Mouse (Mus musculus) cerebellum, adult 2 months (tissue): ENCODE measurements around the gene Acpp. TPM values are rescaled to one million over a fixed set of nuclear protein-coding genes. Genes with fewer than 3 reads are reported as not detected.
"Not testable (repeated sequence)": the region's sequence is repeated elsewhere in the genome, so short reads cannot be mapped to it uniquely, and the experiment has no call there.

Experiments
- DNase-seq, 2 experiments: peaks; one replicate each; pipeline ENCODE4 v3.0.0; 2021
- H3K27ac ChIP-seq: fragments of 200-500 bp; 2 replicates; pipeline ENCODE4 v1.5.1; 2012; ENCODE audit warnings: low read length, control low read depth, inconsistent platforms; ENCODE audit not compliant: insufficient read depth
- H3K27me3 ChIP-seq: fragments of 200-500 bp; 2 replicates; pipeline ENCODE4 v1.6.1; 2012; ENCODE audit warnings: inconsistent platforms, mild to moderate bottlenecking, low read length, moderate library complexity; ENCODE audit not compliant: control insufficient read depth, insufficient read depth
- H3K4me1 ChIP-seq: fragments of 200-500 bp; 2 replicates; pipeline ENCODE4 v1.6.1; 2011; ENCODE audit warnings: low read length; ENCODE audit not compliant: control insufficient read depth, insufficient read depth
- H3K4me3 ChIP-seq: fragments of 200-500 bp; replicated peaks from 2 replicates; pipeline ENCODE3; 2011; ENCODE audit warnings: mild to moderate bottlenecking, low read depth, low read length, control low read depth; ENCODE audit not compliant: insufficient read depth
- CTCF ChIP-seq: fragments of 200-500 bp; IDR thresholded peaks from 2 replicates; pipeline ENCODE4 v1.5.1; 2011; ENCODE audit warnings: low read depth, mild to moderate bottlenecking, control low read depth, low read length, moderate library complexity, borderline replicate concordance; ENCODE audit not compliant: insufficient read depth
- POLR2A ChIP-seq: fragments of 200-500 bp; IDR thresholded peaks from 2 replicates; pipeline ENCODE4 v1.6.1; 2011; ENCODE audit warnings: low read length, control low read depth, borderline replicate concordance; ENCODE audit not compliant: insufficient read depth
- whole genome bisulfite sequencing: fragments of 180-500 bp; shearing (Covaris S2); methylation state at CpG from one replicate; pipeline ENCODE4 v1.1.7; 2018; 5-methylcytosine and 5-hydroxymethylcytosine counted together
- polyA plus RNA-seq: library from polyadenylated mRNA; depleted of rRNA; stranded (reverse); fragments of >200 nt; gene quantifications from 2 replicates; pipeline ENCODE4 v1.2.3, GENCODE M21; 2012; rRNA removed

Gene Acpp
- polyA plus RNA-seq = 0.13 and 0.22 TPM in 2 replicates

DNA sequence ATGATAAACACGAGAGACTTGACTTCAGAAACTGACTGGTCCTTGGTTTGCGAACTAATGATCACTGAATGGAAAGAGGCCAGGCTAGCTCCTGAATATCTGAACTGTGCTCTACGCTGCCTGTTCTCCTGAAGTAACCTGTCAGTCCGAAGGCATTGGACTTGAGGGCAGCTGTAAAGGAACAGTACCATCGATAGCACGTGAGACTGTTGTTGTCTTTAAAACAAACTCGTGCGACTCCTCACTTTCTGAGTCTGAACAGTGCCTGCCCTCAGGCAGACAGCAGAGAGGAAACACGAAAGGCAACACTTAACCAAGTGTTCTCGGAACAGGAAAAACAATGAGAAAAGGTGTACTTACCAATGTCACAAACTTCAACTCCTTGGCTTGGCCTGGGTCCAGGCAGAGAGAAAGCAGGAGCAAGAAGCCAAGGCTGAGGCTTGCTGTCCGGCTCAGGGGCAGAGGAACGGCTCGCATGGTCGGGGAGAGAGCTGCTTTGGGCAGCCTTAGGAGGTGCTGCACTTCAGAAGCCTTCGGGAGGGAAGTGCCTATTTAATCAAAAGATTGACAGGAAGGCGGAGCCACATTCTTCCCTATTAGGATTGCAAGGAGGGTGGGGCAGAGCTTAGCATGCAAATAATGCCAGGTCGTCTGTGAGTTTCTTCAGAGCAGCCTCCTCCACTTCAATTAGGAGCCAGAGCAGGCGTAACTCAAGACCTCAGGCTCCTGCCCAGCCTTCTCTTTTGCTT, at the start of gene Acpp:
Gene Acpp, minus strand, starts transcription at position 566 of the 749 bp plus-strand sequence.
- TF ChIP-seq CTCF = no peak
- no peak for TF ChIP-seq POLR2A
- Histone ChIP-seq H3K4me1 (no peaks in the 10 kb centered on the region), H3K4me3 (no peak within 1 kb of the TSS), H3K27ac (no peak within 1 kb of the TSS), H3K27me3 (no peaks in the 10 kb centered on the region)
- 24% methylated on average over 18 of the region's 18 CpGs for WGBS
- DNase-seq = no peak

DNA sequence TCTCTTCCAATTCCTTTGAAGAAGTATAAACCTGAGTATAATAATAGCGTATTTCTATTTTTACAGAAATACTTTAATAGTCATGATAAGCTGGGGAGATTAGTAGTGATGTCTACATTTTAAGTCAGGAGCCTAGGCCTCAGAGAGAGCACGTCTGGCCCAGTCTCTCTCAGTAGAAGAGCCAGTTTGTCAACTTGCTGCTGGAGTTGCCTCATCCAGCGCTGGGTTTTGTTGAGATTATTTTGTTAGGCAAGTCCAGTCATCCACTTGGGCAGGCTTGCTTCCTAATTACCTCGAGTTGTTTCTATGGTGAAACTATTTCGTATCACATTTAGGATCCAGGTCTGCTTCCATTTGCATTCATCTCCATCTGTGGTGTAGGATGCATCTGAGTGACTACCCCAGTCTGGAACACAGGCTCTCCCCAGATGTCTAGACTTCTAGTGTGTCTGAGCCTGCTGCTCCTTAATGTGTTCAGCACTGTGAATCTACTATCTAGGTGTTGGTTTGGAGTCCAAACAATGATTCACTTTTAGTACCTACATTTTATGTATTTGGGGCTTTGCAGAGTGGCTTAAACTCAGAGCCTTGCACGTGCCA, 45.1 kb upstream of the Acpp start:
- no peak overlapping the region for H3K27ac ChIP-seq
- 84% methylated on average over 6 of the region's 6 CpGs for WGBS
- DNase-seq = no peak
- H3K27me3 ChIP-seq = no peaks in the 10 kb centered on the region
- no peaks in the 10 kb centered on the region for H3K4me1 ChIP-seq
- H3K4me3 ChIP-seq = no peak overlapping the region
- TF ChIP-seq CTCF (no peak), POLR2A (no peak)

DNA sequence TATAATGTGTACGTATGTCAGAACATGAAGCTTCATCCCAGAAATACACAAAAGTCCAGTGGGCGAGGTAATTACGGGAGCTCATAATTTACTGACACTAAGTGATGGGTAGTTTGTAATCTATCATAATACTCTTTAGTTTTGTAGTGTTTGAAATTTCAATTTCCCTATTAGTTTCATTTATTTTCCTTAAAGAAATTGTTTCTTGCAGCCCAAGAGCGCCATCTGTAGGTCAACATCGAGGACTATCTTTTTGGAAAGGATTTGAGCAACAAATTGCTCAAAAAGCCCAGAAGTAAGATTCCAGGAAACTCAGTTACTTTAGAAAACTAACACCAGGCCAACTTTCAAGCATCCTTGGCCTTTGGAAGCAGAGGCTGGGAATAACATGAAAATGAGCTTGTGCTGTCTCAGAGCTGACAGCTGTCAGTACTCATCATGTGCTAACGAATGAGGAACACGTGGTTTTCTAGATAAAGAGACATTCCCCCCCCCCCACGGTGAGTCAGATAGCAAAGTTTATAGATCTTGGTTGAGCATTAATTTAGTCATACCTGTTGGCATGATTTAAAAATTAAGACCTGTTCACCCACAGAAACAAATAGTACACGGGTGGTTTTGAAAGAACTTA, 42.1 kb upstream of the Acpp start:
- 64% methylated on average over 9 of the region's 9 CpGs for WGBS
- H3K4me3 ChIP-seq = no peak overlapping the region
- TF ChIP-seq CTCF = no peak; the same call in 1 of the 2 replicates
- no peak for TF ChIP-seq POLR2A
- H3K27me3 ChIP-seq = no peaks in the 10 kb centered on the region
- no peak for DNase-seq
- H3K4me1 ChIP-seq = no peaks in the 10 kb centered on the region
- H3K27ac ChIP-seq = no peak overlapping the region

DNA sequence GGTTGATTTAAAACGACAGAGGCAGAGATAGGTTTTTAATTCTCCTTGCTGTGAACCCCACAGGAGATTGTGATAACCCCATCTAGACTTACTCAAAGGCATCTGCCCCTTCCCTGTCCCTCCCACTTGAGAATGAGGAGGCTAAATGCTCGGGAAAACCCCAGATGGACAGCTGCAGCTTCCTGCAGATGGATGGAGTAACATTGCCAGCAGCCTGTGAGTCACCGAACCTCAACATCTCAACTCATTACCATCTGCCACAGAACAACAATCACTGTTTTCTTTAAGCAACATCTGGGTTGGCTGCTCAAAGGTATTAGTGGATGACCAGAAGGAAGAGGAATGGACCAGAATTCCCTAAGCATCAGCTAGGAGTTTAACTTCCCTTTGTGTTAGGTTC, 38.0 kb upstream of the Acpp start:
- 17% methylated on average over 3 of the region's 3 CpGs for WGBS
- TF ChIP-seq POLR2A (no peak), CTCF (no peak)
- DNase-seq = no peak
- Histone ChIP-seq H3K4me3 (no peak overlapping the region), H3K27ac (no peak overlapping the region), H3K27me3 (no peaks in the 10 kb centered on the region), H3K4me1 (no peaks in the 10 kb centered on the region)

DNA sequence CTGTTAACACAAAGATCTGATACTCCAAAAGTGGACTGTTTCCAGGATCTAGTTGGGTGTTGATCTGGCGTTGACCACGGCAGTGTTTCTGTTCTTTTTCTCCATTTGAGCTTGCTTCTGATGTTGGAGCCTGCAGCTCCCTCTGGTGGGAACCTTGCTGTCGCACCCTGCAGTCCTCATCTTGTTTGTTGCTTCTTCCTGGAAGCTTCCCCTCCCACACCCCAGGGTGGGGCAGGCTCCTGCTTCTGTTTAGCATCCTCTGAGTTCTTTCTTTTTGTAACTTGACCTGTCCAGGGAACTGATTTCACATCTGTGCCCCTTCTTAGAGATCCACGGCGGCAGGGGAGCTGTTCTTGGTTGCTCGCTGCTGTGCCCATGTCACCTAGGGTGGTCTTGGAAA, 35.7 kb upstream of the Acpp start:
- no peak overlapping the region for H3K27ac ChIP-seq
- H3K27me3 ChIP-seq = no peaks in the 10 kb centered on the region
- TF ChIP-seq POLR2A = no peak
- peak; percentile 35; the same call in 1 of the 2 replicates for TF ChIP-seq CTCF
- H3K4me3 ChIP-seq = no peak overlapping the region
- peak in 1 of 2 experiments; percentile 10 for DNase-seq
- no peaks in the 10 kb centered on the region for H3K4me1 ChIP-seq
- WGBS = 17% methylated on average over 6 of the region's 6 CpGs

DNA sequence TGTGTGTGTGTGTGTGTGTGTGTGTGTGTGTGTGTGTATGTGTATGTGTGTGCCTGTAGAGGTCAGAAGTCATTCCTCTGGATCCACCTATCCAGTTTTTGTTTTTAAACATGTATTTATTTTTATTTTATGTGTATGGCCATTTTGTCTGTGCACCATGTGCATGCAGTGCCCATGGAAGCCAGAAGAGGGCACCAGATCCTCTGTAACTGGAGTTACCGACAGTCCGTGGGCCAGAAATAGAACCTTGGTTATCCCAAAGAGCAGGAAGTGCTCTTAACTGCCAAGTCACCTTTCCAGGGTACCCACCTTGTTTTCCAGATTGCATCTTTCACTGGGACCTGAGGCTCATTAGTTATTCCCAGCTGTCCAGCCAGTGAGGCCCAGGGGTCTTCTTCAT, 29.4 kb upstream of the Acpp start:
- 78% methylated on average over 2 of the region's 2 CpGs for WGBS
- H3K4me1 ChIP-seq = no peaks in the 10 kb centered on the region
- no peak for TF ChIP-seq POLR2A
- TF ChIP-seq CTCF = no peak
- no peak for DNase-seq
- H3K27me3 ChIP-seq = no peaks in the 10 kb centered on the region
- H3K27ac ChIP-seq = no peak overlapping the region
- no peak overlapping the region for H3K4me3 ChIP-seq

DNA sequence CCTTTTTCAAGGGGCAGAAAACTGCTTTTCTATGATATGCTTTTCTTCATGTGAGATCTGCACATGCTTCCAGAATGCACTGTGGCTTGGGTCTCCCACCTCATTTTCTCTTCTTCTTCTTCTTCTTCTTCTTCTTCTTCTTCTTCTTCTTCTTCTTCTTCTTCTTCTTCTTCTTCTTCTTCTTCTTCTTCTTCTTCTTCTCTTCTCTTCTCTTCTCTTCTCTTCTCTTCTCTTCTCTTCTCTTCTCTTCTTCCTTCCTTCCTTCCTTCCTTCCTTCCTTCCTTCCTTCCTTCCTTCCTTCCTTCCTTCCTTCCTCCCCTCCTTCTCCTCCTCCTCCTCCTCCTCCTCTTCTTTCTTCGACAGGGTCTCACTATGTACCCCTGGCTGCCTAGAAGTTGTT, 24.4 kb upstream of the Acpp start:
- not testable (repeated sequence) for H3K27ac ChIP-seq, H3K27me3 ChIP-seq, DNase-seq, H3K4me1 ChIP-seq, H3K4me3 ChIP-seq
- 75% methylated on average over 1 of the region's 1 CpGs for WGBS
